13 mouse cellular contexts compared by ENCODE assay signal in the genomic region with DNA sequence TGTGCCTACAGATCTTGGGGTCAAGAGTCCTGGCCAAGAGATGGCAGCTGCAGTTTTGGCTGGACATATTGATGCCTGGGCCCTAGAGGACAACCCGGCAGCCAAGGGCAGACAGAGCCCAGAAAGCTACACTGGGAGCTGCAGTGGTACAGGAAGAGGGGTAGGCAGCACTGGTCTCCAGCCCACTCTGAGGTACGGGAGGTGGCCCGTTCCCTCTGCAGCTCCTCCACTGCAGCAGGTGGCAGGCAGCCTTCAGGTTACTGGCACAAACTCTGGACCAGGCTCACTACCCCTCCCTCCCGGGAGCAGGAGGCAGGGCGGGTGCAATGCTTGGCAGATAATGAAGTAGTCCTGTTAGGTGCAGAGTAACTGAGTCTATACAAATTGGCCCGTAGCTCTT. TPM values are rescaled to one million over a fixed set of nuclear protein-coding genes. Genes with fewer than 3 reads are reported as not detected.
DNase-seq lines count a peak whose midpoint lies in the region; ATAC-seq and TF ChIP-seq lines count a peak whose summit lies in the region.
"Had no signal": no experiment of that assay in that cellular context is flagged by ENCODE, and none has a peak within 500 bp of the region (broad histone marks: within the 10 kb centered on the region; RNA-seq: fewer than 3 reads in every experiment).

No protein-coding gene starts in this region.

- no peak for ATAC-seq in hindbrain, embryonic 14.5 days (ENCODE audit: low FRiP score)
- no peak for ATAC-seq in neural tube, embryonic 12.5 days (ENCODE audit: low FRiP score, low read depth)
- no peak for ATAC-seq in erythroid progenitor cell, adult 5-6 weeks (replicated peaks; ENCODE audit: low FRiP score, poor library complexity, severe bottlenecking)
- ATAC-seq: CD4-positive, CD25-positive, alpha-beta regulatory T cell, adult 4 months had no signal

- H3K4me2 ChIP-seq in hindbrain, embryonic 14.5 days (replicated peaks), result peak overlapping the region; percentile 35
- H3K4me2 ChIP-seq in neural tube, embryonic 12.5 days (replicated peaks), result peak overlapping the region; percentile 20; the same call in 1 of the 2 replicates

- peak overlapping the region; percentile 41 for H3K9ac ChIP-seq in hindbrain, embryonic 14.5 days
- 0 out of 2 replicates have a peak overlapping the region, but pooled peaks have one; percentile 34 for H3K9ac ChIP-seq in neural tube, embryonic 12.5 days

- no peak for DNase-seq in layer of hippocampus, adult 2 months (ENCODE audit: low spot score in 2 of 2)
- no peak for DNase-seq in layer of hippocampus, adult 8-10 months (ENCODE audit: low spot score in 2 of 2)
- DNase-seq in forebrain, embryonic 10.5 days (ENCODE audit: extremely low spot score, low spot score), result no peak
- no peak for DNase-seq in hindbrain, embryonic 14.5 days (ENCODE audit: low spot score)
- no peak for DNase-seq in c-Kit-positive CD71-positive TER-119-positive erythroid progenitor cells, embryonic 14.5 days (ENCODE audit: low spot score)
- DNase-seq in kidney, postnatal 10 days, result no peak
- DNase-seq: adrenal gland, adult 8-10 months; gastrocnemius, adult 2 months; liver had no signal

- no peaks in the 10 kb centered on the region for H3K36me3 ChIP-seq in forebrain, embryonic 10.5 days (replicated peaks)
- no peaks in the 10 kb centered on the region for H3K36me3 ChIP-seq in hindbrain, embryonic 14.5 days (replicated peaks; ENCODE audit: control insufficient read depth, insufficient read depth)
- no peaks in the 10 kb centered on the region for H3K36me3 ChIP-seq in neural tube, embryonic 12.5 days
- H3K36me3 ChIP-seq: heart, embryonic 10.5 days had no signal

- TF ChIP-seq CTCF in layer of hippocampus, adult 2 months (conservative IDR thresholded peaks at IDR 0.05), result no peak

- peaks cover 39% of the 10 kb centered on the region for H3K4me1 ChIP-seq in forebrain, embryonic 10.5 days
- peaks cover 23% of the 10 kb centered on the region for H3K4me1 ChIP-seq in hindbrain, embryonic 14.5 days (replicated peaks; ENCODE audit: control insufficient read depth, insufficient read depth, low read length)
- H3K4me1 ChIP-seq in neural tube, embryonic 12.5 days, result peaks cover 26% of the 10 kb centered on the region

- peak overlapping the region; percentile 84 for H3K27ac ChIP-seq in layer of hippocampus, adult 2 months
- peak overlapping the region; percentile 68 for H3K27ac ChIP-seq in forebrain, embryonic 10.5 days
- H3K27ac ChIP-seq in hindbrain, embryonic 14.5 days, result 0 out of 2 replicates have a peak overlapping the region, but pooled peaks have one; percentile 0
- no peak overlapping the region for H3K27ac ChIP-seq in neural tube, embryonic 12.5 days
- H3K27ac ChIP-seq: gastrocnemius, adult 2 months; heart, embryonic 10.5 days had no signal

- WGBS in forebrain, embryonic 10.5 days, result 59% methylated on average over 6 of the region's 6 CpGs
- 42% methylated on average over 6 of the region's 6 CpGs for WGBS in hindbrain, embryonic 14.5 days
- WGBS in neural tube, embryonic 12.5 days, result 65% methylated on average over 6 of the region's 6 CpGs

- no peaks in the 10 kb centered on the region for H3K9me3 ChIP-seq in forebrain, embryonic 10.5 days
- no peaks in the 10 kb centered on the region for H3K9me3 ChIP-seq in hindbrain, embryonic 14.5 days (ENCODE audit: control insufficient read depth, low read length)
- H3K9me3 ChIP-seq in neural tube, embryonic 12.5 days, result no peaks in the 10 kb centered on the region
- H3K9me3 ChIP-seq: heart, embryonic 10.5 days had no signal

- peak overlapping the region; percentile 34 for H3K4me3 ChIP-seq in layer of hippocampus, adult 2 months
- H3K4me3 ChIP-seq in forebrain, embryonic 10.5 days, result no peak overlapping the region
- H3K4me3 ChIP-seq in hindbrain, embryonic 14.5 days (replicated peaks; ENCODE audit: low read length), result no peak overlapping the region
- no peak overlapping the region for H3K4me3 ChIP-seq in neural tube, embryonic 12.5 days
- H3K4me3 ChIP-seq: gastrocnemius, adult 2 months; heart, embryonic 10.5 days had no signal

- H3K27me3 ChIP-seq in forebrain, embryonic 10.5 days (ENCODE audit: poor library complexity, severe bottlenecking), result peaks cover 90% of the 10 kb centered on the region
- peaks cover 32% of the 10 kb centered on the region for H3K27me3 ChIP-seq in hindbrain, embryonic 14.5 days (ENCODE audit: control insufficient read depth, insufficient read depth, low read length)
- H3K27me3 ChIP-seq in neural tube, embryonic 12.5 days (replicated peaks), result peaks cover 63% of the 10 kb centered on the region

RNA-seq across cellular contexts. Expression of a gene that starts 15.9 kb away (rescaled TPM):
- 10 to 100 TPM; 91.1 to 92.0 TPM for total RNA-seq in layer of hippocampus, adult 2 months (2021)
- total RNA-seq in layer of hippocampus, adult 8-10 months (2022), result 100 to 1,000 TPM in 1 of 4 experiments, 10 to 100 TPM in 3; 85.1 to 110 (median 94.9) TPM
- 0.43 and 0.64 TPM in 2 replicates for polyA plus RNA-seq in forebrain, embryonic 10.5 days (2016; fragmentation: Nextera tagmentation; extraction: Ambion mirVana)
- polyA plus RNA-seq in hindbrain, embryonic 14.5 days (2014; fragmentation: Nextera tagmentation; extraction: Ambion mirVana), result 13.4 and 13.8 TPM in 2 replicates
- polyA plus RNA-seq in neural tube, embryonic 12.5 days (2016; fragmentation: Nextera tagmentation; extraction: Ambion mirVana), result 4.1 TPM in 2 replicates
- not detected in 2 replicates for total RNA-seq in erythroid progenitor cell, adult 5-6 weeks (2015; ENCODE audit: low replicate concordance)
- total RNA-seq in erythroid progenitor cell, adult 5-6 weeks (2017; ENCODE audit: low replicate concordance), result not detected in 2 replicates
- polyA plus RNA-seq: CD4-positive, CD25-positive, alpha-beta regulatory T cell, adult 4 months had no signal

RNA-seq across cellular contexts. Expression of a gene that starts 26.1 kb away (rescaled TPM):
- total RNA-seq in layer of hippocampus, adult 2 months (2021), result 10 to 100 TPM; 23.1 to 24.2 TPM
- 10 to 100 TPM; 18.2 to 25.4 (median 21.9) TPM for total RNA-seq in layer of hippocampus, adult 8-10 months (2022)
- polyA plus RNA-seq in forebrain, embryonic 10.5 days (2016; fragmentation: Nextera tagmentation; extraction: Ambion mirVana), result 22.2 TPM in 2 replicates
- 5.4 and 7.0 TPM in 2 replicates for polyA plus RNA-seq in hindbrain, embryonic 14.5 days (2014; fragmentation: Nextera tagmentation; extraction: Ambion mirVana)
- 16.6 and 17.3 TPM in 2 replicates for polyA plus RNA-seq in neural tube, embryonic 12.5 days (2016; fragmentation: Nextera tagmentation; extraction: Ambion mirVana)
- 1.1 and 4.6 TPM in 2 replicates for total RNA-seq in erythroid progenitor cell, adult 5-6 weeks (2015; ENCODE audit: low replicate concordance)
- 0.91 and 4.5 TPM in 2 replicates for total RNA-seq in erythroid progenitor cell, adult 5-6 weeks (2017; ENCODE audit: low replicate concordance)

RNA-seq across cellular contexts. Expression of a gene that starts 45.5 kb away (rescaled TPM):
- 10 to 100 TPM; 60.6 to 63.0 TPM for total RNA-seq in layer of hippocampus, adult 2 months (2021)
- 10 to 100 TPM; 57.4 to 63.2 (median 60.8) TPM for total RNA-seq in layer of hippocampus, adult 8-10 months (2022)
- 133 and 137 TPM in 2 replicates for polyA plus RNA-seq in forebrain, embryonic 10.5 days (2016; fragmentation: Nextera tagmentation; extraction: Ambion mirVana)
- polyA plus RNA-seq in hindbrain, embryonic 14.5 days (2014; fragmentation: Nextera tagmentation; extraction: Ambion mirVana), result 145 and 148 TPM in 2 replicates
- polyA plus RNA-seq in neural tube, embryonic 12.5 days (2016; fragmentation: Nextera tagmentation; extraction: Ambion mirVana), result 135 and 137 TPM in 2 replicates
- total RNA-seq in erythroid progenitor cell, adult 5-6 weeks (2015; ENCODE audit: low replicate concordance), result 43.6 and 74.2 TPM in 2 replicates
- total RNA-seq in erythroid progenitor cell, adult 5-6 weeks (2017; ENCODE audit: low replicate concordance), result 48.6 and 57.6 TPM in 2 replicates

RNA-seq across cellular contexts. Expression of a gene that starts 45.7 kb away (rescaled TPM):
- 10 to 100 TPM; 11.8 to 14.0 TPM for total RNA-seq in layer of hippocampus, adult 2 months (2021)
- total RNA-seq in layer of hippocampus, adult 8-10 months (2022), result 10 to 100 TPM; 11.5 to 19.0 (median 16.4) TPM
- polyA plus RNA-seq in forebrain, embryonic 10.5 days (2016; fragmentation: Nextera tagmentation; extraction: Ambion mirVana), result 4.5 and 6.8 TPM in 2 replicates
- 6.1 and 8.7 TPM in 2 replicates for polyA plus RNA-seq in hindbrain, embryonic 14.5 days (2014; fragmentation: Nextera tagmentation; extraction: Ambion mirVana)
- polyA plus RNA-seq in neural tube, embryonic 12.5 days (2016; fragmentation: Nextera tagmentation; extraction: Ambion mirVana), result 6.0 and 6.1 TPM in 2 replicates
- total RNA-seq in erythroid progenitor cell, adult 5-6 weeks (2015; ENCODE audit: low replicate concordance), result 2.5 TPM in 1 of 2 replicates, not detected in the other
- 0.08 TPM in 1 of 2 replicates, not detected in the other for total RNA-seq in erythroid progenitor cell, adult 5-6 weeks (2017; ENCODE audit: low replicate concordance)

Comparison
In these comparisons a context has a peak if more than half of its experiments do, and no peak if none do; other contexts are left out.
1. RNA of a gene that starts 15.9 kb away (total RNA-seq): 85.1 to 110 TPM in layer of hippocampus, adult 8-10 months and 91.1 to 92.0 TPM in layer of hippocampus, adult 2 months; not detected in erythroid progenitor cell, adult 5-6 weeks; every median in the first group is over 10 times any median in the second.